Mouse (Mus musculus): ENCODE results near the gene Ntrk2.

DNA sequence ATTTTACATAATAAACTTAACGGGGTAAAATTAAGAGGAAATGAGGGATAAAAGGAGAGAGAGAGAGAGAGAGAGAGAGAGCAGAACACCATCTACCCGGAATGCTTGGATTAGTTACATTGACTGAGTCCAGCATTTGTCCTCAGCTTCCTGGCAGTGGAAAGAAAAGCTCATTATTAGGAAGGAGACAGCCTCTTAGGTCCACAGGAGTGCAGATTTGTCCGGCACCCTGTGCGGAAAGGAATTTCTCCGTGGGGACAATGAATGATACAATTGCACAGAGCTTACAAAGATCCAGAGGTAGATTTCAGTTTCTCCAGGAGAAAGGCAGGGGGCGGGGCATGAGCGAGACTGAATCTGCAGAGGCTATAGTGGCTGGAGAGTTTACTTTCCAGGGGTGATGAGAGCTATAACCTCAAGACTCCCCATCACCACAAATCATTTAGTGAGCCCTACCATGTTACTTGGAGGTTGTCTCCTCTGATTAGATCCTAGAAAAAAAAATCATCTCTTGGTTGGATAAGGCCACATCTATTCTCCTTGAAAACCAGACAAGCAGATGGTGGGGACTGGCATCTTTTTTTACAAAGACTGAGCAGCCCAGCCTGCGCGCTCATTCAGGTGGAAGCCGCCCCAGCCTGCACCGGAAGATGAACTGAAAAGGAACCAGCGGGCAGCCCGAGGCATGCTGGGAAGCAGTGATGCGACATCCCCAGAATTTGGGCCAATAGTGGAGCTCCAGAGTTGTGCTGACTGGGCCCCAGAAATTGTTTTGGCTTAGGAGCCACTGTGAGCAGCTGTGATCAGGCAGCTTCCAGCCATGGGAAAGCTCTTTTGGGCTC, 20.2 kb downstream of the Ntrk2 start:
- TF ChIP-seq POLR2A (IDR thresholded peaks at IDR 0.05; ENCODE audit: borderline replicate concordance, control insufficient read depth, low read depth, low read length) (no peak), CTCF (IDR thresholded peaks at IDR 0.05; ENCODE audit: control insufficient read depth, insufficient read depth, low read length) (no peak)
